Mouse (Mus musculus): ENCODE data around the gene Gm44596. TPM values are rescaled to one million over a fixed set of nuclear protein-coding genes. Genes with fewer than 3 reads are reported as not detected.

The Gm44596 gene
- polyA plus RNA-seq, 1 experiment from 2014 or later = not detected

- Histone ChIP-seq H3K27me3 (replicated peaks; ENCODE audit: insufficient read depth, low read length) (no peaks in the 10 kb centered on the region), H3K36me3 (ENCODE audit: insufficient read depth, low read length) (no peaks in the 10 kb centered on the region), H3K9me3 (ENCODE audit: low read length) (no peaks in the 10 kb centered on the region), H3K4me1 (ENCODE audit: insufficient read depth, low read depth, low read length) (no peaks in the 10 kb centered on the region), H3K9ac (replicated peaks; ENCODE audit: low read depth) (no peak overlapping the region), H3K4me2 (replicated peaks; ENCODE audit: low read depth, low read length) (no peak overlapping the region), H3K4me3 (ENCODE audit: low read depth, low read length) (no peak overlapping the region), H3K27ac (ENCODE audit: low read length) (no peak overlapping the region)
- ATAC-seq = no peak
- WGBS = 86% methylated on average over 1 of the region's 1 CpGs
- DNase-seq (ENCODE audit: low spot score) = no peak
- TF ChIP-seq EP300 (IDR thresholded peaks at IDR 0.05) = no peak
- TF ChIP-seq CTCF (IDR thresholded peaks at IDR 0.05) = no peak
Measured at GRCm38 (mm10) chr6:128389185-128389584, 13.9 kb downstream of the Gm44596 start.

- Histone ChIP-seq H3K9me3 (ENCODE audit: low read length) (no peaks in the 10 kb centered on the region), H3K27ac (ENCODE audit: low read length) (no peak overlapping the region), H3K36me3 (ENCODE audit: insufficient read depth, low read length) (no peaks in the 10 kb centered on the region), H3K4me1 (ENCODE audit: insufficient read depth, low read depth, low read length) (no peaks in the 10 kb centered on the region), H3K27me3 (replicated peaks; ENCODE audit: insufficient read depth, low read length) (no peaks in the 10 kb centered on the region), H3K4me3 (ENCODE audit: low read depth, low read length) (no peak overlapping the region), H3K9ac (replicated peaks; ENCODE audit: low read depth) (no peak overlapping the region), H3K4me2 (replicated peaks; ENCODE audit: low read depth, low read length) (no peak overlapping the region)
- no peak for ATAC-seq
- WGBS = 35% methylated on average over 1 of the region's 1 CpGs
- no peak for TF ChIP-seq CTCF (IDR thresholded peaks at IDR 0.05)
- TF ChIP-seq EP300 (IDR thresholded peaks at IDR 0.05) = no peak
- DNase-seq (ENCODE audit: low spot score) = no peak
Measured at GRCm38 (mm10) chr6:128390683-128391082, 15.4 kb downstream of the Gm44596 start.

- H3K4me1 ChIP-seq (ENCODE audit: insufficient read depth, low read depth, low read length) = 0 out of 2 replicates have a peak, but pooled peaks cover 5% of the 10 kb centered on the region
- no peak overlapping the region for H3K9ac ChIP-seq (replicated peaks; ENCODE audit: low read depth)
- DNase-seq (ENCODE audit: low spot score) = peak; percentile 24
- H3K27ac ChIP-seq (ENCODE audit: low read length) = no peak overlapping the region
- TF ChIP-seq EP300 (IDR thresholded peaks at IDR 0.05) (no peak), CTCF (IDR thresholded peaks at IDR 0.05) (no peak)
- no peak overlapping the region for H3K4me3 ChIP-seq (ENCODE audit: low read depth, low read length)
- no peak for ATAC-seq
- WGBS = 66% methylated on average over 7 of the region's 7 CpGs
- H3K36me3 ChIP-seq (ENCODE audit: insufficient read depth, low read length) = no peaks in the 10 kb centered on the region
- H3K9me3 ChIP-seq (ENCODE audit: low read length) = no peaks in the 10 kb centered on the region
- H3K4me2 ChIP-seq (replicated peaks; ENCODE audit: low read depth, low read length) = no peak overlapping the region
- H3K27me3 ChIP-seq (replicated peaks; ENCODE audit: insufficient read depth, low read length) = no peaks in the 10 kb centered on the region
Measured at GRCm38 (mm10) chr6:128397574-128398261, 22.4 kb downstream of the Gm44596 start.

GRCm38 (mm10) chr6:128398996-128399395, 23.7 kb downstream of the Gm44596 start, which contains the start of gene Nrip2:
Gene Nrip2 (plus strand): TSS chr6:128399296.
- TF ChIP-seq CTCF (IDR thresholded peaks at IDR 0.05) (no peak), EP300 (IDR thresholded peaks at IDR 0.05) (no peak)
- ATAC-seq (no peak), DNase-seq (ENCODE audit: low spot score) (no peak)
- WGBS = 70% methylated on average over 3 of the region's 3 CpGs
- Histone ChIP-seq H3K9me3 (ENCODE audit: low read length) (no peaks in the 10 kb centered on the region), H3K36me3 (ENCODE audit: insufficient read depth, low read length) (no peaks in the 10 kb centered on the region), H3K9ac (replicated peaks; ENCODE audit: low read depth) (no peak within 1 kb of the TSS; the same call in 1 of the 2 replicates), H3K27me3 (replicated peaks; ENCODE audit: insufficient read depth, low read length) (no peaks in the 10 kb centered on the region), H3K4me1 (ENCODE audit: insufficient read depth, low read depth, low read length) (0 out of 2 replicates have a peak, but pooled peaks cover 5% of the 10 kb centered on the region), H3K4me3 (ENCODE audit: low read depth, low read length) (peak within 1 kb of the TSS; percentile 17; the same call in 1 of the 2 replicates), H3K4me2 (replicated peaks; ENCODE audit: low read depth, low read length) (peak within 1 kb of the TSS; percentile 52), H3K27ac (ENCODE audit: low read length) (no peak within 1 kb of the TSS)

- H3K4me2 ChIP-seq (replicated peaks; ENCODE audit: low read depth, low read length) = peak overlapping the region; percentile 52
- DNase-seq (ENCODE audit: low spot score) (peak; percentile 58), ATAC-seq (0 out of 2 replicates have a peak, but pooled peaks have one; percentile 38)
- H3K36me3 ChIP-seq (ENCODE audit: insufficient read depth, low read length) = no peaks in the 10 kb centered on the region
- no peak overlapping the region for H3K27ac ChIP-seq (ENCODE audit: low read length)
- H3K27me3 ChIP-seq (replicated peaks; ENCODE audit: insufficient read depth, low read length) = no peaks in the 10 kb centered on the region
- H3K9me3 ChIP-seq (ENCODE audit: low read length) = no peaks in the 10 kb centered on the region
- no peak overlapping the region; the same call in 1 of the 2 replicates for H3K9ac ChIP-seq (replicated peaks; ENCODE audit: low read depth)
- no peak for TF ChIP-seq EP300 (IDR thresholded peaks at IDR 0.05)
- 25% methylated on average over 20 of the region's 21 CpGs for WGBS
- H3K4me1 ChIP-seq (ENCODE audit: insufficient read depth, low read depth, low read length) = 0 out of 2 replicates have a peak, but pooled peaks cover 5% of the 10 kb centered on the region
- peak overlapping the region; percentile 17; the same call in 1 of the 2 replicates for H3K4me3 ChIP-seq (ENCODE audit: low read depth, low read length)
Measured at GRCm38 (mm10) chr6:128399421-128400185, 24.3 kb downstream of the Gm44596 start.

GRCm38 (mm10) chr6:128404708-128405107, 29.4 kb downstream of the Gm44596 start:
- Histone ChIP-seq H3K9ac (replicated peaks; ENCODE audit: low read depth) (no peak overlapping the region), H3K4me3 (ENCODE audit: low read depth, low read length) (no peak overlapping the region), H3K4me1 (ENCODE audit: insufficient read depth, low read depth, low read length) (0 out of 2 replicates have a peak, but pooled peaks cover 5% of the 10 kb centered on the region), H3K9me3 (ENCODE audit: low read length) (no peaks in the 10 kb centered on the region), H3K36me3 (ENCODE audit: insufficient read depth, low read length) (peaks cover 9% of the 10 kb centered on the region; the same call in 1 of the 2 replicates), H3K4me2 (replicated peaks; ENCODE audit: low read depth, low read length) (no peak overlapping the region), H3K27ac (ENCODE audit: low read length) (no peak overlapping the region), H3K27me3 (replicated peaks; ENCODE audit: insufficient read depth, low read length) (no peaks in the 10 kb centered on the region)
- TF ChIP-seq CTCF (IDR thresholded peaks at IDR 0.05) (no peak), EP300 (IDR thresholded peaks at IDR 0.05) (no peak)
- 59% methylated on average over 5 of the region's 5 CpGs for WGBS
- DNase-seq (ENCODE audit: low spot score) (no peak), ATAC-seq (no peak)
